Mouse (Mus musculus): ENCODE data around the gene Frrs1.
A peak's percentile ranks its signal among the peaks of the same experiment; 100 is the strongest.

The Frrs1 gene

DNA sequence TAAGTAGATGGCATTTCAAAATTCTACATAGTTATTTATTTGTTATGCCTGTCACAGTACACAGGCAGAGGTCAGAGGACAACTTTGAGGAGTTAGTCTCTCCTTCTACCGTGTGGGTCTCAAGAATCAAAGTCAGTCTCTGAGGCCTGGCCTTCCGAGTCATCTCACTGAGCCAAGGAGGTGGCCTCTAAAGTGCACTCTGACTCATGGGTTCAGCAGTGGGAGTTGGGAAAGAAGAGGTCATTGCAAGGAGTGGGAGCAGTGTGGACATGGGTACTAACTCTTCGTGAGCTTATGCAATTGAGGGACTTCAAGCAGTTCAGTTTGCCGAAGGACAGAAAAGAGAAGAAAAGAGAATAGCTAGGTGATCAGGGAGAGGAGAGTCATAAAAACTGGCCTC, 10.3 kb upstream of the Frrs1 start:
- DNase-seq: no peak

DNA sequence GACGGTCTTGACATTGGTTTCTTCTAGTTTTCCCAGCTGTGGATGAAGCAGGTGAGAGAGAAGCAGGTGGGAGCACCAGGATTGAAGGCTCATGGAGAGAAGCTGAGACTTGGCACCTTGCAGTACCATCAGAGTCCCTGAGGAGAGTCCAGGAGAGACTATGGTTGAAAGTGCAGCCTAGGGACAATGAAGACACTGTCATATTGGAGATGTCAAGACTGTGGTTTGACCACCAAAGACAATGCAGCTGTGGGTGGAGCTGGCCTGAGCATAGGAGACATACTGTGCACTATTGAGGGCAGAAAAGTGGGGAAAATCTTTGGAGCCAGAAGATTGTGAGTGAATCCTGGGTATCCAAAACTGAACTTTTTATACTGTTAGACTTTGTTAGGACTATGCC, 8.9 kb upstream of the Frrs1 start:
- DNase-seq: no peak

DNA sequence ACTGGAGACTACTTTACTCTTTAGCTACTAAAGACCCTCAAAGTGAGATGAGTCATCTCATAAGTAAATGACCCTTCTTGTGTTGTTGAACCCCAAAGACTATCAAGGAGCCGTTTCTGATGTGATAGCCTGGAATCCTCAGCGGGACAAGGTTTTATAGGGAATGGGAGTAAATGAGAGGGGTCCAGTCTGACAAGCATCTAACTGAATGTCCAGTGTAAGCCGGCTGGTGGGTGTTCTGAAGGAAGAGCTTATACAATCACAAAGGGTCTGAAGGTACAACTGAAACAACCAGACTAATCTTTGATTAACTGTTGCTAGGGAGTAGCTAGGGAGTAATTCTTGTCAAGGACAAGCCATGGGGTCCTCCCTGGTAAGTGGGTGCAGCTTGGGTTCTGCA, 6.8 kb upstream of the Frrs1 start:
- DNase-seq: no peak

DNA sequence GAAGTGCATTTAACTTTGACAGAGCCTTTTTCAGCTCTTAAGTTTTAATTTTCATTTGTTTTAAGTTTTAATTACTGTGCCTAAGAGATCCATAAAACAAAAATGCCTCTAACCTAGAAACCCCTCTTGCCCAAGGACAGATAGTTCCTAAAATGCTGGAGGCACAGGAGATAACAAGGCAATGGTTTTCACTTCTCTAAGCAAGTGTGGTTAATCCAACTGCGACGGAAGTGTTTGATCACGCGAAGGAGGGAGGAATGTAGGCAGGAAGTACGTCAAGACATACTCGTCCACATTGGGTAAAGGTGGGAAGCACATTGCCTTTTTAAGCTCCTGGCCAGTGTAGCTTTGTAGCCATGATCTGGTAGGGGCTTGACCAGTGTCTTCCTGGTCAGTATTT, 1.7 kb upstream of the Frrs1 start:
- no peak for DNase-seq

DNA sequence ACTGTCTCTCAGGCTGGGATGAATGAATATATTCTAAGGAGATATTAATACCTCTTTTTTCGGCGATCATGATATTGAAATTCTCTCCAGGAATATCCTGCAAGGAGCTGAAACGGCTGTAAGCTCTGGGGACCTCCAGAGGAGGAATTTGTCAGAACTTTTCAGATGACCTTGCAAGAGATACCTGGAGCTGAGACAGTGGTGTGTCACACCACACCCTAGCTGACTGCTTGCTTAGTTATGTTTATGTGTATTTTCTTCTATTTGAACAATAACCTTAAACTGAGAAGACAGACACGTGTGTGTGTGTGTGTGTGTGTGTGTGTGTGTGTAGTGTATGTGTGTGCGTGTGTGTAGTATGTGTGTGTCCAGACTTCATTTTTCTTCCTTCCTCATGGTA, 488 bp downstream of the Frrs1 start:
- no peak for DNase-seq

DNA sequence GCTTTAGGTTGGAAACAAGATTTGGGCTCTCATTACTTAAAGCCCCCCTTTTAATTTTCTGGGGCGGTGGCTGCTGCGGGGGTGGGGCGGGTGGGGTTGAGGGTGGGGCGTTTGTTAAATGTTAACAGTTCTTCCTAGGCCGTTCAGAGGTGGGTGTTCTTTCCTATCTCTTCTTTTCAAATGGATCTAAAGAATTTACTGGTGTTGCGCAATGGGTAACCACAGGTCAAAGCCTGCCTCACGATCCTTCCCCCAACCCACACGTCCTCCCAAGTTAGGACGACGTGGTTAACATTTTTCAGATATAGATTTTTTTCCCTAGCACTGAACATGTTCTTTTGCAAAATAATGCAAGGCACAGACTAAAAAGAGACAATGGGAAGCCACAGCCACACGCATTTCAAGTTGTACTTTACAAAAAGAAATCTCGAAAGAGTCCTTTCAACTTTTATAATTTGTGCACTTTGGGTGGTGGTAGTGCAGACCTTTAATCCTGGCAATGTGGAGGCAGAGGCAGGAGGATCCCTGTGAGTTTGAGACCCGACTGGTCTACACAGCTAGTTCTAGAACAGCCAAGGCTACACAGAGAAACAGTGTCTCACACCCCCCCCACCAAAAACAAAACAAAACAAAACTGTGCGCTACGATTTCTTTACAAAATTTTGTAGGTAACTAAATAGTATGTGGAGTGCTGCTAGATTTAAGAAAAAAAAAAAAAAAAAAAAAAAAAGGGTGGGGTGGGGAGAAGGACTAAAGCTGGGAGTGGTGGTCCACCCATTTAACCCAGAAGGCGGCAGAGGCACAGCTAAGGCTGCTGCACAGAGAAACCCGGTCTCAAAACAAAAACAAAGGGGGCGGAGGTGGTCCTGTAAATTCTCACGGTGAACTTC, 1.3 kb downstream of the Frrs1 start:
- DNase-seq: no peak

DNA sequence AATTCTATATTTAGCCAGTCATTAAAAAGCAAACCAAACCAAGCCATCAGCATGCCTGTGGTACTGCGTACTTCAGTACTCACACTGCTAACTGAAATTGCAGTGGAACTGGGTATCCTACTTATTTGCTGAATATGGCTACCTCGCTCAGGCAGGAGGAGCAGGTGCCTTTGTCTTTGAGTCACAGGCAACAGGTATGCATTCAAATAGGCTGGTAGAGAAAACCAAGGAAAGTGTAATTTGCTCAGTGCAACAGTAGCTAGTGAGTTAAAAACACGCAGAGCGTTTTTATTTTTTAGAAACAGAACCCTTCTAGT, 1.9 kb downstream of the Frrs1 start:
- DNase-seq: no peak

DNA sequence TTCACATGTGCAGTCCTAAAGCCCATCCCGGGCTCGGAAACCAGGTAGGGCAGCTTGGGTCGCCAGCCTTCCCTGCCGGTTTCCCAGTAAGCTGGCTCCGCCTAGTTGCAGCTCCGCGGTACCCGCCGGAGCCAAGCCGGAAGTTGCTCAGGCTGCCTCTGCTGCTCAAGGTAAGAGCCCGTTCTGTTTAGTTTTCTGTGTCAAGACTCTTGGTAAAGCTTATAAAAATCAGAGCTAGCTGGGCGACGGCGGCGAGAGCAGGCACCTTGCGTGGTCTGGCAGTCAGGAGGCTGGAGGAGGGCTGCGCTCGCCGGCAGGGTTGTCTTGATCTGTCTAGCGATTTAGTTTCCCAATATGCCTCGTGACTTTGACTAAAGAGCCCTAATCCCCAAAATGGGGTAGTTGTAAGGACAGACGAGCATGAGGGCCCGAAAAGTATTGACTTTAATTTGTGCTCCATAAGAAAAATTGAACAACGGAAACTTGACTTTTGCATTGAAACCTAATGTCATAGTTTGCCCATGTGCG, 2.3 kb downstream of the Frrs1 start:
- peak; percentile 49 to 59 for DNase-seq

DNA sequence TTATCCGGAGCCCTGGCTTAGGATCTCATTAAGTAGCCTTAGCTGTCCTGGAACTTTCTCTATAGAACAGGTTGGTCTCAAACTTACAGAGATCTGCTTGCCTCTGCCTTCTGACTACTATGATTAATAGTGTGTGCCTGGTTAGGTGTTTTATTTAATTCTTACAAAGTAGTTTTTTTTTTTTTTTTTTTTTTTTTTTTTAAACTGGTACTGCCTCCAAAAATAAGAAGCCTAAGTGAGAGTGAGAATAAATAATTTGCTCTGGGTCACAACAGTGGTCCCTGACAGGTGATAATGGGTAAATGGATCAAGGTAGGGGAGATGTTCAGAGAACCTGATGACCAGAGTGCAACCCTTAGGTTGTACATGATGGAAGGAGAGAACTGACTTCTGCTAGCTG, 3.4 kb downstream of the Frrs1 start:
- DNase-seq: no peak

DNA sequence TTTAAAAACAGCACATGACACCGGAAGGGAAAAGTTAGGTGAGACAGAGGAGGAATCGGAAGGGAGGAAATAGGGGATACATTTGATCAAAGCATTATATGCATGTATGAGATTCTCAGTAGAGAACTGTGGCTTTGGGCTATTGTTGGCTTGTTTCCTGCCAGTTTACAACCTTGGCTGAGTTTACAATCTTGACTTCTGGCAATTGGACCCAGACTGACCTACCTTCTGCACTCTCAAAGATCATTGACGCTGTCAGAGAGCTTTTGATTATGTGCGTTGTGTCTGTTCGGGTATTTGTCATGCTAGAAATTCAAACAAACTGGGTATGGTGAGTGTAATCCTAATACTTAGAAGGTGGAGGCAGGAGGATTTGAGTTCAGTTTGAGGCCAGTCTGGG, 5.2 kb downstream of the Frrs1 start:
- DNase-seq: no peak

DNA sequence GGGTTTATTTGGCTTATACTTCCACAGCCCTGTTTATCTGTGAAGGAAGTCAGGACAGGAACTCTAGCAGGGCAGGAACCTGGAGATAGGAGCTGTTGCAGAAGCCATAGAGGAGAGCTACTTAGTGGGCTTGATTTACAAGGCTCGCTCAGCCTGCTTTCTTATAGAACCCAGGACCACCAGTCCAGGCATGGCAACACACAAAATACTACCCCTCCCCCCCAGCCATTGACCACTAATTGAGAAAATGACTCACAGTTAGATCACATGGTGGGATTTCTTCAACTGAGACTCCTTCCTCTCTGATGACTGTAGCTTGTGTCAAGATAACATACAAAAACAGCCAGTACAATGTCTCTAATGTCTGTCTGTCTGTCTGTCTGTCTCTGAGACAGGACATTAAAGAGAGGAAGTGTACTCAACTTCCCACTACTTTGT, 6.0 kb downstream of the Frrs1 start:
- no peak for DNase-seq

DNA sequence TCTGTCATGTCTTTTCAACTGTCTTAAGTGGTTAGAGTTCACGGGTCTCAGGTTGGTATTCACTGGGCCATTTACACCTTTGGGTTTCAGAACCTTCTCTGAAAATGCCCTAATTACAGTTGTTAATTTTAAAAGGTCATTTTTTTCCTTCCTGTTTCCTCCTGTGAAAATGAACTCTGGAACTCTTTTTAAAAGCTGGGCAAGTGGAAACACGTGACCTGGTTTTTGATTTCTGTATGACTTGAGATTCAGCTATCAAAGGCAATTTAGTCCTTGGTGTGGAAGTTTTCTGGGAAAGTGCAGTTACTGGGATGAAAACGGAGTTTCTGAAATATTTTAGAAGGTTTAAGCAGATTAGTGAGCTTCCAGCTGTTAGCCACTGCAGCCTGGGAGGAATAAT, 11.1 kb downstream of the Frrs1 start:
- no peak for DNase-seq

DNA sequence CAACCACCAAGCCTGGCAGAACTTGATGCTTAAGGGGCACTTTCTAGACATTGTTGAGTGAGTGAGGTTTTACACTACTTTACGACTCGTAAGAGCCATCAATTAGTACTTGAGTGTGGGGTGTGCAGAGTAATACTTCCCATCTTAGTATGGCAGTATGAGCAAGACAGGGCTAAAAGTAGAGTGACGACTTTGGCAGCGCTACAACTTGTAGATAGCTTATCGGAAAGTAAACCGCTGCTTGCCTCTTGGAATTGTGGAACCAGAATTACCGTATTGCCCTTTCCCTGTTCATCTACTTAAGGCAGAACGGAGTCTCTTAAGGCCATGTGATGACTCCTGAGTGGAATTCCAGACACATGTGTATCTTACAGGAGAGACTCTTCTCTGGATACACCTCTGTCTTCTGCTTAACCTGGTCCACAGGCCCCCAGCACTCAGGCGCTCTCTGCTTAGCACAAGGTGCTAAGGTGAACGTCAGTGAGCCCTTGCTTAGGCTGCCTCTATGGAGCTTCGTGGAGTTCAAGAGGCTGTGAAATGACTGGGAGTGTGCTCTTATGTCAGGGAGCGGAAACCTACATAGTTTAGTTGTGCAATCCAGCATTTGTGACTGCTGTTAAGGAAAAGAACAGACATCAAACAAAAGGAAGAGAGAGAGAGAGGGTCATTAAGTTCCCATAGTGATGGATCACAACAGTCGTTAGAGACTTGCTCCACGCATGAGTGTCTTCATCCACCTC, 23.1 kb downstream of the Frrs1 start:
- no peak for DNase-seq

DNA sequence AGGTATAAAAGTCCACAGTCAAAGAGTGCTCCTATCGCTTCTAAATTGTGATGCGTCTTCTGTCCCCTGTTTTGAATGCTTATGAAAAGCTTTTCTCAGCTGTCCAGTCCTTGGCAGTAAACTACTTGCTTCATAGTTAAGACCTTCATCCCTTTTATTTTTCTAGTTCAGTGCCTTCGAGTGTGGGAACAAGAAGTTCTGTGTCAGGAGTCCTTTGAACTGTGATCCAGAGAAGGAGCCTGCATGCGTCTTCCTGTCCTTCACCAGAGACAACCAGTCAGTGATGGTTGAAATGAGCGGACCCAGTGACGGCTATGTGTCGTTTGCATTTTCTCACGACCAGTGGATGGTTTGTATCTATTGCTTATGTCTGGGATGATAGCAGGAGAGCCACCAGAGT, 25.7 kb downstream of the Frrs1 start:
- DNase-seq: no peak

DNA sequence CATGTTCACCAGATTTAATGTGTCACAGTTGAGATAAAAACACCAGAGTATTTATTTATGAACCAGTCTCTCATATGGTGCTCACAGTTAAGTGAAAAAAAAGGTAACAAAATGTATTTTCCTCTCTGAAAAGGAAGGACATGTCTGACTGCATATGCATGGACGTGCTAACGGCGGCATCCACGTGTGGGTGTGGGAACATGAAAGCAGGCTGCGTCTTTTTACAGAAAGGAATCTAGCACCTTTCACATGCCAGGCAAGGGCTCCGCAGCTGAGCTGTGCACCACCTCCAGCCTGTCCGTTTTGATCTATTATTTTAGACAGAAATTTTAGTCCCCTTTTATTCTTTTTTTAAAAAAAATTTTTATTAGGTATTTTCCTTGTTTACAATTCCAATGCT, 30.1 kb downstream of the Frrs1 start:
- DNase-seq: no peak

DNA sequence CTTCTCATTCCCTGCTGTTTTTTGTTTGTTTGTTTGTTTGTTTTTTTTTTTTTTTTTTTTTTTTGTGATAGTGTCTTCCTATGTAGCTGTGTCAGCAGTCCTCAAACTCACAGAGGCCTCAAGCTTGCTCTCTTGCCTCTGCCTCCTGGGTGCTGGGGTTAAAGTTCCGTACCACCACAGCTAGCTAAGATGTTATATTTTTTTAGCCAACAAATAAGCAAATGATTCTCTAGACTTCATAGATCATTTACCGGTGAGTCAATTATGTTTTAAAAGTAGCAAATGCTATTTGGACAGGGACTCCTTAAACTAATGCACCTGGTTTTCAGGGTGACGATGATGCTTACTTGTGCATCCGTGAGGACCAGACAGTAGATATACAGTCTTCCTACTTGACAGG, 31.3 kb downstream of the Frrs1 start:
- DNase-seq: no peak

DNA sequence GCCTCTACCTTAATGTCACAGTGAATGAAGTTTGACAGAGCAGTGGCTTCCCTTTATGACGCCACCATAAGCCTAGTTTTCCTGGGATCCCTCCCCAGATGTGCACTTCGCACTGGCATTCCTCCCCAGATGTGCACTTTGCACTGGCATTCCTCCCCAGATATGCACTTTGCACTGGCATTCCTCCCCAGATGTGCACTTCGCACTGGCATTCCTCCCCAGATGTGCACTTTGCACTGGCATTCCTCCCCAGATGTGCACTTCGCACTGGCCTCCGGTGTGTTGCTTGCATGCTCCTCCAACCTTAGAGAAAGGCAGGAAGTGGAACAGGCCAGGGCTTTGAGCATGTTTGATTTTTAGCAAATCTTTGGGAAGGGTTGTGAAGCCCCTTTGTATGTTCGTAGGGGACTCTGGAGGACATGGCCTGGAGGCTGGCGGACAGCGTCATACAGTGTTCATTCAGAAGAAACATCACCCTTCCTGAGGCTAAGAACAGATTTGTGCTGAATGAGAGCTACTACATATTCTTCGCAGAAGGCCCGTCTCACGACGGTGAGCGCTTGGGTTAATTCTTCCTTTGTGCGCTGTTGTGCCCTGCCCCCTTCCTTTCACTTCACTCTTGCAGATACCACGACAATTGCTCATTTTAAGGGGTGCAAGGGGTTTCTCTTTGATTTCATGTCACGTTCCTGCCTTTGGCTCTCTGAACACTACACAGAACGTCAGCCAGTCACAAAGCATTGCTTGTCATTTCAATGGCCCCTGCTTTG, 32.4 kb downstream of the Frrs1 start:
- no peak for DNase-seq

DNA sequence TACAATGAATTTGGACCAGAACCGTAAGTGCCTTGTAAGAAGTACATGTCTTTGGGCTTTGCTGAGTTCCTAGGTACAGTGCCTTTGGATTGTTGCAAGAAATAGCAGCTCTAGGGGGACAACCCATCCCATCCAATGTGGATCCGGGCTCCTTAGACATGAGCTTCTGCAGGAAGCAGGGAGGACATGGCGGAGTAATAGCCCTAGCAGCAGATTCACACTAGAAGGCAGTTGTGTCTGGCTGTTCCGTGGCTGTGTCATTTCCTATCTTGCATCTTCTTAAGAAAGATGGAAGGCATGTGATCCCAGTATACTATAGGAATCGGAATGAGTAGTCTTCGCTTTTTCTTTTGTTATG, 32.9 kb downstream of the Frrs1 start:
- no peak for DNase-seq

DNA sequence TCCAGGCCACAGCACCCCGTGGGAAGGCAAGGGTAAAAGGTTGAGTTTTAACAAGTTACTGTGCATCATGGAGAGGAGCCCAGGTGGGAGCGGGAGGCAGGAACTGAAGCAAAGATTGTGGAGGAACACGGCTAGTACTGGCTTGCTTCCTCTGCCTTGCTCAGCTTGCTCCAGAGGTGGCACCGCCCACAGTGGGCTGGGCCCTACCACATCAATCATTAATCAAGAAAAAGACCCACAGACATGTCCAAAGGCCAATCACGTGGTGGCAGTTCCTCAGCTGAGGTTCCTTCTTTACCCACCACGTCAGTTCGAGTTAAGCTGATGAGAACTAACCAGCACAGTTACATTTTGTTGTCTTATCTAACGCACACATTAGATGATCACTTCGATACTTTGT, 33.6 kb downstream of the Frrs1 start:
- DNase-seq: no peak

DNA sequence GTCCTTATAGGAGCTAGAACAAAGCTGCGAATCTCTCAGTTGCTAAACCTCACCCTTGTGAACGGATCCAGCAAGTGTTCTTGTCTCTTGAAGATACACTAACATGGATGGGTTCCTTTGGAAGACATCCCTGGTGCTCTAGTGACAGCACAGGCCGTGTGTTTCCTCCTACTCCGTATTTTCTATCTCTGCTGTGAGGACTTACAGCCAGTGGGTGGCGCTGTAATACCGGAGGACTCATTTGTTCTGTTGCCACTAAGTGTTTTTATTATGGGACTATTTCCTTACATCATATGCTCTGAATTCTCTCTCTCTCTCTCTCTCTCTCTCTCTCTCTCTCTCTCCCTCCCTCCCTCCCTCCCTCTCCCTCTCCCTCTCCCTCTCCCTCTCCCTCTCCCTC, 44.9 kb downstream of the Frrs1 start:
- peak; percentile 80 to 87 for DNase-seq

DNA sequence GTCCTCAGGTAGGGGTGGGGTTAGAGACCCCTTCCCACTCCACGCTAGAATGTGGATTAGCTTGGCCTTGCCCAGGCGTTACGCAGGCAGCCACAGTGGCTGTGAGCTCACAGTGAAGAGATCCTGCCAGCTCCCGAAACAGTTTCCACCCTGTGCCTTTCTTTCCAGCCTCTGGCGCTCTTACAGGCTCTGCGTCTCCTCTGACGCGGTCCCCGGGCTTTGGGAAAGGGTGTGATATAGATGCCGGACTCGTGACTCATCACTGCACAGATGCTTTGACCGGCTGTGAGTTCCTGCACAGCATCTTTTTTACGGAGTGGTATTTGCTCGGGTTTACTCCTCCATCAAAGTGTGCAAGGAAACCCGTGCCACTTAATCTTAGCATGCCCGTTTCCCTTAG, 46.6 kb downstream of the Frrs1 start:
- DNase-seq: peak; percentile 37 to 46

DNA sequence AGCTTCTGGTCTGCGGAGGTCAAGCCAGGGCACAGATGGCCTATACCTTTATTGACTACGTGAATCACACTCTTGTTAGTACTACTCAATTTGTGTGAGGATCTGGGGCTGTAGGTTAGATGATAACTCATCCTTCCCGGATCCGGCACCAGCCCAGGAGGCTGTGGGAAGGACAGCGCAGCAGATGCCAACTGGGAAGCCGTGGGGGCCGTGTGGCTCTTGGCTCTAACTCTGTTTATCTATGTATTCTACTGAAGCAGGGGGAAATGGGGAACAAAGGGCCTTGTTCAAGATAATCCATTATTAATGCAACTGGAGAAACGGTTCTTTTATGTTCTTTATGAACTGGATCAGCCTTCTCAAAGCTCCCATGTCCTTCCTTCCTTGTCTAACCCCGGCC, 47.3 kb downstream of the Frrs1 start:
- peak in 1 of 2 experiments; percentile 20 for DNase-seq

DNA sequence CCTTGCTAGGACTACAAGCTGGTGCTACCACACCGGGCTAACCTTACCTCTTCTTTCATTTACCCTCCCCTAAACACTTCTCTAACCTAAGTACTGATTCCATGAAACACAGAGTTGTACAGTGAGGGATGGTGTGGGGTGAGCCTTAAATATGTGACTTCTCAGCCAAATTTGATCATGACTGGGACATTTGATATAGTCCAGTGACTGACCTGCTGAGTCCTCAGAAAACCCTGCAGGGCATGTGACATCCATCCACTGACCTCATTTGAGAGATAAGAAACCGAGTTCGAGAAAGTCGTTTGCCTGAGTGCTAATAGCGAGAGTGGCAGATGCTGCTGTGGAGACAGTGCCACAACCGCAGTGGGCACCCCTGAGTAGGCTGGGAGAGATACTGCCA, 55.1 kb downstream of the Frrs1 start:
- no peak for DNase-seq

DNA sequence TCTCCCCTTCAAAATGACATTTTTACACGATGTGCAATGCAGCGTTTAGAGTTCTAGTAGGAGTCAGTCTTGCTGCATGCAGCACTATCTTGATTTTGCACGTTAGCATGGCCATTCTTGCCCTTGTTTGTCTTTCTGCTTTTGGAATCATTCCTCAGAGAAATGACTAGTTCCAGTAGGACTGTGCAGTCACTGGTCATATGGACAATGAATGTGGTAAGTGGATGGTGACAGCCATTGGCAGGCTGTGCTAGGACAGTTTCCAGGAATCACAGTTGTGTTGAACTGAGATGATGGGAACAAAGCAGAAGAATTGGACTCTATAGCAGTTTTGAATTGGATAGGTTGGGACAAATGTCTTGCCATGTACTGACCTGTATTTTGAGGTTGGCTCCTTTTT, 55.7 kb downstream of the Frrs1 start:
- DNase-seq: peak; percentile 12 to 18
